Mouse (Mus musculus) E14TG2a.4 (cell line): ENCODE data around the gene Slu7.

Experiments used
- CTCF ChIP-seq: conservative IDR thresholded peaks from 2 replicates; pipeline ENCODE4 v1.5.1; 2014; ENCODE audit warnings: low read length
- NANOG ChIP-seq: IDR thresholded peaks from 2 replicates; pipeline ENCODE4 v1.6.1; 2014; ENCODE audit warnings: borderline replicate concordance, low read length, mixed read lengths
- POU5F1 ChIP-seq: IDR thresholded peaks from 2 replicates; pipeline ENCODE4 v1.6.1; 2014; ENCODE audit warnings: low read length, borderline replicate concordance

DNA sequence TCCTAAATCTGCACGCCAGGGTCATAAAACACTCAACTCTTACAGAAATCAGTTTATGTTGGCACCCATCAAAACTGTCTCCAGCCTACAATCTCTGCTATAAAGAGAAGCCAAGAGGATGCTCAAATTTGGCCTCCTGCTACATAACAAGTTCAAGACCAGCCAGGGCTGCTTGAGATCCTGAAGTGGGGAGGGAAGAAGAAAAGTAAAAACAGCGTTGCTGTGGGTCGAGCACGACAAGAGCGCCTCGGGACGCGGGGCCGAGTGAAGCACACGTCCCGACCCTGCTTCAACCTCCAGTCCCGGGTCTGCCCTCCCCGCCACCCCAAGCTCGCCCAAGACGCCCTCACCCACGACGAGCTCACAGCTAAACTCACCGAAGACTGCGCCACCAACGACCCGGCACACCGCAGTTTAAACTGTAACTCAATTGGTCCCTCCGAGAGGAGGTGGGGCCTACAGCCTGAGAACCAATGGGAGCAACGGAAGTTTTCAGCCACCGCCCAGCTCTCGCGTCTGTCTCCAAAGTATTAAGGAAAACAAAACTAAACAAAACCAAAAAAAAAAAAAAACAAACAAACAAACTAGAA, 7.6 kb upstream of the Slu7 start, which contains the start of gene Pttg1:
- TF ChIP-seq CTCF: no peak
- TF ChIP-seq NANOG: no peak
- no peak for TF ChIP-seq POU5F1
